Mouse (Mus musculus) ES-CJ7 (cell line): ENCODE measurements around the gene Zfp689.
A peak's percentile ranks its signal among the peaks of the same experiment; 100 is the strongest.
"Not testable (repeated sequence)": the region's sequence is repeated elsewhere in the genome, so short reads cannot be mapped to it uniquely, and the experiment has no call there.

ENCODE experiments used
- DNase-seq: peaks from one replicate; pipeline ENCODE4 v3.0.0; 2011; ENCODE audit warnings: low read depth, low spot score

The Zfp689 gene

DNA sequence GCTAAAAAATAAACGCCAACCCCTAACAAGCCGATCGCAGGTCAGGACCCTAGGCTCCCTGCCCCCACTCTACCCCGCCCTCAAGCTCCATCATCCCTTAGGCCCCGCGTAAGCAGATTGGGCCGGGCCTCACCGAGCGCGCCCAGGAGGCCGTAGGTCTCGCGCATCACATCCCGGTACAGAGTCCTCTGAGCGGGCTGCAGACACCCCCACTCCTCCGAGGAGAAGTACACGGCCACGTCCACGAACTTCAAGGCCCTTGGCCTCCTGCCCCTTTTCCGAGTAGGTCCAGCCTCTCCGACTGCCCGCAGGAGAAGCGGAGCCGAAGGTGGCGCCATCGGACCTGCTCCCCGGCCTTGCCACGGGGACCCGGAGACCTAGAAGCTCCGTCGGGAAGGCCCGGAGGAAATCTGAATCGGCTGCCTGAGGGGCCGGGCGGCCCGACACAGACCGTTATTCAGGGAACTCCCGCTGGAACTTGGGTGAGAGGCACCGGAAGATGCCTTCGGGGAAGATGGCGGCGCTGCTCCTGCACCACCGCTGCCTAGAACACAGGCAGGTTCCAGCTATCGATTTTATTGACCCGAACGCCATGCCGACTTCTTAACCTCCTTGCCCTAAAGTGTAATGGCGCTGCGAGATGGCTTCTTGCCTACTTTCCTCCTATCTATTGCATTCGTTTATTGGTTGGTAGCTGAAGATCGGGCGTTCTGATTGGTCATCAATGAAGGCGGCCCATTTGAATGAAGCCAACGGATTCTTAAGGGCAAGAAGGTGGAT lies at the start of gene Zfp689:
Gene Zfp689, minus strand, starts transcription at position 638 of the 780 bp plus-strand sequence.
- peak; percentile 98 for DNase-seq

DNA sequence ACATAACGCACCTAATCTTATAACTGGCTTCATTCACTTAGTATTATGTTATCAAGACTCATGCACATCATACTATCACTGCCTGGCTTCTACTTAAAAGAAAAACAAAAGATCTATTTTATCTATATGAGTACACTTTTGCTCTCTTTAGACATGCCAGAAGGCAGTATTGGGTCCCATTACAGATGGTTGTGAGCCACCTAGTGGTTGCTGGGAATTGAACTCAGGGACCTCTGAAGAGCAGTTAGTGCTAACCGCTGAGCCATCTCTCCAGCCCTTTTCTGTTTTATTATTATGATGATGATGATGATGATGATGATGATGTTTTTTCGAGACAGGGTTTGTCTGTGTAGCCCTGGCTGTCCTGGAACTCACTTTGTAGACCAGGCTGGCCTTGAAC lies 49.4 kb upstream of the Zfp689 start:
- peak; percentile 52 for DNase-seq

DNA sequence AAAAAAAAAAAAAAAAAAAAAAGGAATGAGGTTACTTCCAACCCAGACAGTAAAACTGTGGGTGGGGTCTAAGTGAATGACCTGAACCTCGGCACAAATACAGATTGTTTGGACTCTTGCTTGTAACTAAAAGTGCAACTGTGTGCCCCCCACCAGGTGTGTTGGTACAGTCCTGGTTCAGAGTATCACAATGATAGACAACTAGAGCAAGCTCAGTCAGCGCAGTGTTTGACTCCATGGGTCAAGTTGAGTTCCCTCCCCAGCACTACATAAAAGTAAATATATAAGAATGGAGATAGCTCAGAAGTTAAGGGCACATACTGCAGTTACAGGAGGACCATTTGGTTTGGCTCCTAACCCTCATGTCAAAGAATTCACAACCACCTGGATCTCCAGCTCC lies 48.4 kb upstream of the Zfp689 start:
- no peak for DNase-seq

DNA sequence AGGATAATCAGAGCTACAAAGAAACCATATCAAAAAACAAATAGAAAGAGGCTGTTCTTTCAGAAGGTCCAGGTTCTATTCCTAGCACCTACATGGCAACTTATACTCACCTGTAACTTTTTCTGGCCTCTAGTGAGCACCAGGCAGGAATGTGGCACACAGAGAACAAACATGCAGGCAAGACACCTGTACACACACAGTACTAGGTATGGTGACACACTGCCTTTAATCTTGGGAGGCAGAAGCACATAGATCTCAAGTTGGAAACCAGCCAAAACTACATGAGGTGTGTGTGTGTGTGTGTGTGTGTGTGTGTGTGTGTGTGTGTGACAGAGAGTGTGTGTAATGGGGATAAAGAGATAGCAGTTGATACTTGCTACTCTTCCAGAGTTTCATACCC lies 45.7 kb upstream of the Zfp689 start:
- DNase-seq = no peak

DNA sequence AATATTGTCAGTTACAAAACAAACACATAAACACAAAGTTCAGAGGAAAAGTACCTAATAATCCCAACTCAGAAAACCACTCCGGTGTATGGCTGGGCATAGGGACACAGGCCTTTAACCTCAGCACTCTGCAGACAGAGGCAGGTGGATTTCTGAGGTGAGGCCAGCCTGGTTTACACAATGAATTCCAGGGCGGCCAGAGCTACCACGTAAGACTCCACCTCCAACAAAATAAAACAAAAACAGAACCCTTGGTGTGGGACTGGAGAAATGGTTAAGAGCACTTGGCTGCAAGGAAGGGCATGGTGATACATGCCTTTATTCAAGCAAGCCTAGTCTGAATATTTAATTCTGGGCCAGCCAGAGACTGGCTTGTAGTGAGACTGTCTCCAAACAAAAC lies 42.9 kb upstream of the Zfp689 start:
- DNase-seq = no peak

DNA sequence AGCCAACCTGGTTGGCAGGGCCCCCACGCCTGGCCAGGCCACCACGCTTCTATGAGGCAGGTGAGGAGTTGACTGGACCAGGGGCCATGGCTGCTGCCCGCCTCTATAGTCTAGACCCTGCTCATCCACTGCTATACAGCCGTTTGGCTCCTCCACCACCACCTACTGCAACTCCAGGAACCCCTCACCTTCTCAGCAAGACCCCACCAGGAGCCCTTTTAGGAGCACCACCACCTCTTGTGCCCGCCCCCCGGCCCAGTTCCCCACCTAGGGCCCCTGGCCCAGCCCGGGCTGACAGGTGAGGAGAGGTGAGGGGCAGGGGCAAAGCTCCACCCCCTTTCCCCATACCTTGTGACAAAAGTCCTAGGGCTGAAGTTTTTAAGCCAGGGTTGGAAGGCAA lies 41.0 kb upstream of the Zfp689 start:
- no peak for DNase-seq

DNA sequence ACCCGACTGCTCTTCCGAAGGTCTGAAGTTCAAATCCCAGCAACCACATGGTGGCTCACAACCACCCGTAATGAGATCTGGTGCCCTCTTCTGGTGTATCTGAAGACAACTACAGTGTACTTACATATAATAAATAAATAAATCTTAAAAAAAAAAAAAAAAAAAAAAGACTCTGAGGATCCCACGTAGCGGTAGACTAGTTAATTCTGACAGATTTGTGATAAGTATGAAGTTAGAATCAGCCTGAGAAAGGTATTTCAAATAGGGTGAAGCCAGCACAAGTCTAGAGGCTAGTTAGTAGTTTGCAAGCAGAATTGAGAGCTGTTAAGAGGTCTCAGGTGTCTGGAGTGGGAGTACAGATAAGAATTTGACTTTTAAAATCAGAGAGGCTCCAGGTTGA lies 39.4 kb upstream of the Zfp689 start:
- DNase-seq = not testable (repeated sequence)

DNA sequence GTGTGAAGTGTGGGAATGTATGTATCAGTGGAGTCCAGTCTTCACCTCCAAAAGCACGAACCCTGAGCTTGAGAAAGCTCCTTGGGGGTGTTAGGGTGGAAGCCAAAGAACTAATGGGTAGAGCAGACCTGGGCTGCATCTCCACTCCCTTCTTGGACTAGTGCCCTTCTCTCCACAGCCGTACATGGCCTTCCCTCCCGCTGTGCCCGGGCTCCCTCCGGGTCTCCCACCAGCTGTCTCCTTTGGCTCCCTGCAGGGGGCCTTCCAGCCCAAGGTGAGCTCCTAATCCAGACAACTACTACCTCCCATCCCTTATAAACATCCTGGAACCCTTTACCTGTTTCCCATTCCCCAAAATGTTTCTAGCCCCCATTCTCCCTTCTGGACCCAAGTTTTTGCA lies 36.5 kb upstream of the Zfp689 start:
- no peak for DNase-seq

DNA sequence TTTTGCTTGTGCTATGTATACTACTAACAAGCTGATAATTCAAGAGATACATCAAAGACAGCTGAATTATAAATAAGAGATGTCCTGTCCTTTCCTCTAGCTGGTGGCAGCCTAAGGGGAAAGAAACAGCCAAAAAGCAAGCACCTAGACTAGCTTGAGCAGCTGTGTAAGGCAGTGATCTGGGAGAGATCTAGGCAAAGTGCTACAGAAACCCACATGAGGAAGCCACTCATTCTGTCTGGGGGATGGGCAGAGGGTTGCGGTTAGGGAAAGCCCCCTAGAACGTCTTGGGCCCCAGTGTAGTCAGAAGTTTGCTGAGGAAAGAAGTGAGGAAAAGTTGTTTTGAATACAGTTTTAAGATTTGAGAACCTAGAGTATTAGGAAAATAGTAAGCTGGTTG lies 31.4 kb upstream of the Zfp689 start:
- no peak for DNase-seq

DNA sequence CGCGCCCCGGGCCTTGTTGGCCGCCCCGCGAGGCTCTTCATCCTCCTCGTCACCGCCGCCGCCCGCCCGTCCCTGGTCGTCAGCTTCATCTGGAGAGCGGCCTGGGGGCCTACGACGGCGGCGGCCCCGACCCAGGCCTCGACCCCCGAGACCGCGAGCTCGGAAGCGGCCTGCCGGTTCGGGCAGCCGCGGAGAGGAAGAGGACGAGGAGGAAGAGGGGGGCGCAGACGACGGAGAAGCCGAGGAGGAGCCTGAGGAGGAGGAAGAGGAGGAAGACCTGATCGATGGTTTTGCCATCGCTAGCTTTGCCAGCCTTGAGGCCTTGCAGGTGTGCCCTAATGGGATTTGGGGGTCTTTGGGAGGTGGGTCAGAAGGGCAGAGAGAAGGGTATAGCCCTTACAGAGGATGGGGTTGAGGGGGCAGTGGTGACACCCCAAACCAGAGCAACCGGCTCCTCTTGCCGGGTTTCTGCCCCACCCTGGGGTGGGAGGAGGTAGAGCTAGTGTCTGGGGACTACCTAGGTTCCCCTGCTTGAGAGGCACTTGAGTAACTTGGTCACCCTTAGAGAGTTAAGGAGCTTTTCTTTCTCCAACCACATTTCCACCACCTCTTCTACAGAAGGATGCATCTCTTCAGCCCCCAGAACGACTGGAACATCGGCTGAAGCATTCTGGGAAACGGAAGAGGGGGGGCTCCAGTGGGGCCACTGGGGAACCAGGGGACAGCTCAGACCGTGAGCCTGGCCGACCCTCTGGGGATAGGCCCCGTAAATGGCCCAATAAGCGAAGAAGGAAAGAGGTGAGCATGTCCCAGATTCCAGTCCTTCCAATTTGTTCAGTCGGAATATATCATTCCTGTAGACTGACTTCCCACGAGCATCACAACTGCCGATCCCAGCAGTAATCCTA lies 30.6 kb upstream of the Zfp689 start:
- no peak for DNase-seq

DNA sequence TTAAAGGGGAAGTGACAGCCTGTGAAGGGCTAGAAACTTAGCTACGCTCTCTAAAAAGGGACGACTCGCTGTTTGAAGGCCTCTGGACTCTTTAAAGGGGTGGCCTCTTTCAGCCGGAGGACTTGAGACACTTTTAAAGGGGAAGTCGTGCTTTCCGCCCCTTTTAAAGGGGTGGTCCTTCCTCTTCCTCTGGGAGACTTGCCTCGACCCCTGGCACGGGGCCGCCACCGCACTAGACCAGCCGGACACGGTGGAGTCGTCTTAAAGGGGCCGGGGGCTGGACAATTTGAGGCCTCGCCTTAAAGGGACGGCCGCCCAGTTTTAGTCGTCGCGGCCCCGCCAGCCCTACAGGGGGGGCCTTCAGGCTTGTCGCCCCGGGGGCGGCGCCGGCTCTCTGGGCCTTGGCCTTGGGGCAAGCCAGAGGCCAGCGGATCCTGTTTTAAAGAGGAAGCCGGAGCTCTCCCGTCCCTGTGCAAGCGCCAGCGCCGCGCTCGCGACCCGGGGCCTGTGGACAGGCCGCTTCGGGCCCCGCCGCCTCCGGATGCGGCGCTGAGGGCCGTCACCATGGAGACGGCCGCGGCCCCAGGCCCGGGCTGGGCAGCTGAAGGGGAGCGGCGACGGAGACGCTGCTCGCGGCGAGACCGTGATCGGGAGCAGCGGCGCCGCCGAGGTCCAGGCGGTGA lies 29.8 kb upstream of the Zfp689 start, which contains the start of gene Fbrs:
Gene Fbrs, plus strand, starts transcription at position 565 of the 683 bp plus-strand sequence.
- DNase-seq = peak; percentile 92

DNA sequence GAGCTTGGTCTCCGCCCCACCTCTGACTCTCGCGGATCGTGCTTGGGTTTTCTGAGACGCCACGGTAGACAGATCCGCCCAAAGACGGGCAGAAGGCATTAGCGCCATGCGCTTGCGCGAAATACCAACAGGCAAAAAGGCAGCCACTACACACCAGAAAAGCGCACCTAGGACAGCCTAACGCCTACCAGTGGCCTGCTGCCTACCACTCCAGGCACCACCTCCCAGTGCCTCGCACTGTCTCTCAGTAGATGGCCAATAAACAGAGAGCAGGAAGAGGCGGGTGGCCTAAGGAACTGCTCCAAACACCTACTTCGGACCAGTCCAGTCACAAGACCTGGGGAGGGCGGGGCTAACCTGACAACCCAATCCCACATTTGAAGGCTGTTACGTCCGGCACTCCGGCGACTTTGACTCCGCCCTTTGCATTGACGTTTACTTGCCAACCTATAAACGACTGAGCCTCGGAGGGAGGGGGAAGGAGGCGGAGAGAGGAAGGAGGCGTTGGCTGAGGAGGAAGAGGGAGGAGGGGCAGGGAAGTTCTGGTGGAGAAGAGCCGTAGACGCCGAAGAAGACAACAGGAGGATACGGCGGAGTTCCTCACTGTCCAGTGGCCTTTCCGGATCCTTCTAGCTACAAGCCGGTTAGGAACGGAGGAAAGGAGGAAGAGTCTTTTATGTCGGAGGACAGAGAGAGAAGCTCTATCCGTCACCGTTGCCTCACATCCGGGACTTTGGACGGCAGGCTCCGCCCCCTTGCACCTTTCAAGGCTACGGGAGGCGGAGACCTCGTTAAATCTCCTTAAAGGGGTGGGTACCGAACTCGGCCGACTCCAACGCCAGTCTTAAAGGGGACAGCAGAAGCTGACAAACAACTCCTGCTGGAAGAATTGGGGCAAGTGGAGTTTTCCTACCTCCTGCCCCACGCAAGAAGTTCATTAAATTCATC lies 29.0 kb upstream of the Zfp689 start:
- peak; percentile 100 for DNase-seq

DNA sequence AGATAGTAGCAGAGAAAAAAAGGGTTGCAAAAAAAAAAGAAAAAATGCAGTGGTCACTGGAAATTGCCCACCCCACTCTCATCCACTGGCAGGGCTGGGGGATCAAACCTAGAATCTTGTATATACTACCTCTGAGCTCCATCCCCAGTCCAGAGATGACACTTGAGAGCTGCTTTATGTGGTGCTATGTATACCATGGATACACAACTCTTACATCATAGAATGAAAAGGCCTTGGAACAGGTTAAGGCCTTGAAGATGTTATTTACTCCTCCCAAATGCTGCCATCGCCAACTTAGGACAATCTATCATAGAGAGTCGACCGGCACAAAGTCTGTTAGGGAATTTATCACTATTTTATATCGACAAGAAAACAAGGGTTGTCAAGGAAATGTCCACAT lies 27.9 kb upstream of the Zfp689 start:
- no peak for DNase-seq

DNA sequence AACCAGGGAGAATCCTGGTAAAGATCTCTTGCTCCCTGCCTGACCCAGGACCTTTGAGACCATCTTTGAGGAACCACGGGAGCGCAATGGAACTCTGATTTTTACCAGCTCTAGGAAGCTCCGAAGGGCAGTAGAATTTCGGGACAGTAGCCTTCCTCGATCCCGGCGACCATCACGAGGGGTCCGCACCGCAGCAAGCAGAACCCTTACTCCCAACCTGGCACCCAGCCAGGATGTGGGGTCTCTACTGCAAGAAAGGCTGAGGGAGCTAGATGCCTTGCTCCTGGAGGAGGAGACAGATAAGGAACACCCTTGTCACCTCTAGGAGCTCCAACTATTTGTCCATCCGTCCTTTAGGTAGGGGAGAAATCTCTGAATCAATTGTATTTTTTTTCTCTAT lies 27.4 kb upstream of the Zfp689 start:
- no peak for DNase-seq

DNA sequence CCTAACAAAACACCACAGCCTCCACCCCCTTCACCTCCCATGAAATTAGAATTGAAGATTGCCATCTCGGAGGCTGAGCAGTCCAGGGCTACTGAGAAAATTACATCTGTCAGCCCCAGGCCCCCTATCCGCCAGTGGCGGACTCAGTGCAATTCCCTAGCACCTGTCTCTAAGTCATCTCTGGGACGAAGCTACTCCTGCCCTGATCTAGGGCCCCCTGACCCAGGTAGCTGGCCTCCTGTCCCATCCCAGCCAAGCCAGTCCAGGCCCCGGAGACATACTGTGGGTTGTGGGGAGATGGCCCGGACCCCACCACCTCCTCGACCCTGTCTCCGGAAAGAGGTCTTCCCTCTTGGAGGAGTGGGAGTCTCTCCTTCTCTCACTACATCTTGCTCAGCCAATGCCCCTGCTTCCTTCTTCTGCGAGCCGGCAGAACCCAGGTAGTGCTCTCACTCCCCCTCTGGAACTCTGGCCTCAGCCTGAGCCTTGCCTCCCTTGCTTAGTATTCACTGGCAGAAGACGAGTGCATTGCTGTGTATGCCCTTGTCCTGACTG lies 26.3 kb upstream of the Zfp689 start:
- no peak for DNase-seq

DNA sequence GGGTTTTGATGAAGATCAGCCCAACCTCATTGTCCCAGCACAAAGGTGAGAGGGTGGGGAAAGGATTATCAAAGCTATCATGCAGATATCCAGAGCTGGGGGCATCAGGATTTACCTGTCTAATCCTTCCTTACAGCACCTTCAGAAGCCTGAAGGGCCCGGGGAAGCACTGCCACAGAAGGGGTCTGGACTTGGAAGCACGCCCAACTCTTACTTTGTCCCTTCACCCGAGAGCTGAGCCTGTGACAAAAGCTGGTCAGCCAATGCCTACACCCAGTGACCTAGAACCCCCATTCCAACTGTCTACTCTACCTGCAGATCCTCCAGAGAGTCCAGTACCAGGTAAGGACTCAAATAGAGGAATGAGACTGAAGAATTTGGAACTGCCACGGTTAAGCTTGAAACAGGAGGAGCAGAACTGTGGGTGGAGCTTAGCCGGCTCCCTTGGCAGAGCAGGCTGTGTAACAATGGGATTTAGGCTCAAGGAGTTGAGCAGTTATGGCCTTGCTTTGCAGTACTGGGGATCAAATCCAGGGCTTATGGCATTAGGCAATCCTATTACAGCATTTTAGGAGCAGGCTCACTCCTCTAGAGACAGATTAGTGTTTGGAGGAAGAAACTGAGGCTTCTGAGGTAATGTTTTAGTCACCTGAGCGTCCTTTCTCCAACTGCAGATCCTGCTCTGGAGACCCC lies 25.6 kb upstream of the Zfp689 start:
- no peak for DNase-seq

DNA sequence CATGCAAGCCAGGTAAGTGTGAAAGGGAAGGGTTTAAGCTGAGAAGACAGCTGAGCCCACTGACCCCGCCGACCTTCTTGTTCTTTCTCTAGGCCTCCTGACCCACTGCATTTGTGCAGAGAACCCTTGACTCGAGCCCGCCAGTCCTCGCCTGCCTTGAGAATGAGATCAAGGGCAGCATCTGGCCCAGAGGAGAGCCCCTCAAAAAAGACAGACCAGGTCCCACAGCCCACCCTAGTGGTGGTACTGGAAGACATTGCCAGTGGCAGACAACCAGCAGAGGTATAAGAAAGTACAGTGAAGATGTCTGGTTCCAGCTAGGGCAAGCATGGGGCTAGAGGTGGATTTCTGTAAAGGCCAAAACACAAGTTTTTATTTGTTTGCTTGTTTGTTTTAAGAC lies 24.7 kb upstream of the Zfp689 start:
- peak; percentile 71 for DNase-seq

DNA sequence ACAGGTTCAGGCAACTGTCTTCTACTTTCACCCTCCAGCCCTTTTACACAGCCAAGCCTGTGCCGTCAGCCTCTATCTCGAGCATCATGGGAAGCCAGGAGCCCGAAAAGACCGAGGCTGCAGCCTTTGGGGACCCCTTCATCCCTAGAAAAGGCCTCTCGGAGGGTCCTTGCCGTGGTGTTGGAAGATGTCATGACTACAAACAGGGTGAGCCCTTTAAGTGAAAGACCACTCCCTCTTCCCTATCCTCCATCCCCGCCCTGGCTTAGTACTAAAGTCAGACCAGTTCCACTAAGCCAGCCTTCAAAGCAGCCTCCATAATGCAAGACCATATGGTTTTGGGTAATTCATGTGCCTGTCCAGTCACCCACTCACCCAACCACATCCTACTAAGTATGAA lies 23.1 kb upstream of the Zfp689 start:
- no peak for DNase-seq

DNA sequence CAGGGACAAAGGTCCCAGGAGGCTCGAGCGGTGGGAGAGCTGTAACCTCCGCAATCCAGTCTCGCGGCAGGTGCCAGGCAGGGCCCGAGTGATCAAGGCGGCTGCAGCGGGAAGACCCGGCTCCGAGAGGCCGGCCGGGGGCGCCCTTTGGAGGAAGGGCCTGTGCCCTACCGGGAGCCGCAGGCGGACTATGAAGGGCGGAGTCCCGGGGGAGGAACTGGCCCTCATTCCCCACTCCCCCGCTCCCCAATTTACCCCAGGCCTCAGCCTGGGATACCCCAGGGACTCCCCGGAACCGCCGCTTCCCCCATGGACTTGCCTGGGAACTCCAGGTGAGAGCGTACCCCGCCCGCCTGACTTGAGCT lies 22.7 kb upstream of the Zfp689 start:
- no peak for DNase-seq
